Mouse (Mus musculus): ENCODE measurements around the gene Arhgef5. TPM values are rescaled to one million over a fixed set of nuclear protein-coding genes. Genes with fewer than 3 reads are reported as not detected.
A peak's percentile ranks its signal among the peaks of the same experiment; 100 is the strongest.
"Not testable (repeated sequence)": the region's sequence is repeated elsewhere in the genome, so short reads cannot be mapped to it uniquely, and the experiment has no call there.

Gene Arhgef5
- total RNA-seq (2021), result 10 to 100 TPM; 11.6 to 15.4 TPM
- long read RNA-seq, experiment 1, partial matches to known transcripts, result 6 of 6 reads
- long read RNA-seq, experiment 1, other reads (novel, unspliced or antisense), result 0 of 6 reads
- long read RNA-seq, experiment 2, full-length matches to known transcripts, result 3 of 5 reads
- long read RNA-seq, experiment 2, partial matches to known transcripts, result 1 of 5 reads
- long read RNA-seq, experiment 2, other reads (novel, unspliced or antisense), result 1 of 5 reads

- peak; percentile 69 for DNase-seq
Observed at GRCm38 (mm10) chr6:43265363-43266041, at the start of gene Arhgef5. Gene Arhgef5 (plus strand): TSS chr6:43265582.

GRCm38 (mm10) chr6:43231255-43231654 lies 34.1 kb upstream of the Arhgef5 start, which contains the start of gene Olfr47:
Gene Olfr47 (plus strand): TSS chr6:43231529.
- not testable (repeated sequence) for DNase-seq

- DNase-seq, result peak; percentile 26
Observed at GRCm38 (mm10) chr6:43242061-43242460, 23.3 kb upstream of the Arhgef5 start.

GRCm38 (mm10) chr6:43247396-43247795 lies 18.0 kb upstream of the Arhgef5 start:
- DNase-seq, result no peak

DNA sequence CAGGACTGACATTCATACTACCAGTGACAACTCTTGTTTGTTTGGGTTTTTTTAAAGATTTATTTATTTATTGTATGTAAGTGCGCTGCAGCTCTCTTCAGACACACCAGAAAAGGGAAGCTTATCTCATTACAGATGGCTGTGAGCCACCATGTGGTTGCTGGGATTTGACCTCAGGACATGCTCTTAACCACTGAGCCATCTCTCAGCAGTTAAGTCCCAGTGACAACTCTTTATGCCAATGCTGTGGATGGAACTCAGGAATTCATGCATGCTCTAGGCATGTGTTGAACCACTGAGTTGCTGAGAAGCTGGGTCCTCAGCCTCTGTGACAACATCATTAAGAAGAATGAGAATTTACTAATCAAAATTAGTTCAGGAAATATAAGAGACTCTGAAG lies 12.4 kb upstream of the Arhgef5 start:
- DNase-seq, result no peak

DNA sequence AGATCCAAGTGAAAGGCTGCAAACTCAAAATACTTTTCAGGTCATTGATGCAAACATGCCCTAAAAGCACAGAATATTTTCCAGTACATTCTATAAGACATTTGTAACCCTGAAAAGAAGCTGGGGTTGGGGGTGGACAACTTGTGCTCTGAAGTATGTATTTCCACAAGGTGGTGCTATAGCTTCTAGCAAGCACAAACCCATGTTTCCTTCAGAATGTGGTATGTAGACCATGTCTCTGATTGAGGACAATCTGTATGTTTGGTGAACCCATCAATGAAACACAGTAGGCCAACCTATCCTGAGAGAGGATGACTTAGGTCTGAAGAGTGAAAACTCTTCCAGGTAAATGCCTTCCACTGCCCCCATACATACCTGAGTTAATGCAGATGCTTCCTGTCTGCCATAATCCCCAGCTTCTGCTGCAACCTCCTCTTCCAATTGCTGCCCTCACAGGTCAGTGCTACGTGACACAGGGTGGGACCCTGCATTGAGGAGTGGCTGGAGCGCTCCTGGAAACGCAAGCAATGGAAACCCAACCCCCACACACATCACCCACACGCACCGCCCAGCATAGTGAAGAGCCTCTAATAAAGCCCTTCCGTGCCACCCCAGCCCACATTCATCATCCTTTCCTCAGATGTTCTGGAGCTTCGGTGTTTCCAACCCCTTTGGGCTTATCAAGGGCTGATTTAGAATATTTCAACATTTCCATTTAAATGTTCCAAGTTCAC lies 11.0 kb upstream of the Arhgef5 start:
- no peak for DNase-seq

- DNase-seq, result no peak
Observed at GRCm38 (mm10) chr6:43260756-43261155, 4.6 kb upstream of the Arhgef5 start.

DNA sequence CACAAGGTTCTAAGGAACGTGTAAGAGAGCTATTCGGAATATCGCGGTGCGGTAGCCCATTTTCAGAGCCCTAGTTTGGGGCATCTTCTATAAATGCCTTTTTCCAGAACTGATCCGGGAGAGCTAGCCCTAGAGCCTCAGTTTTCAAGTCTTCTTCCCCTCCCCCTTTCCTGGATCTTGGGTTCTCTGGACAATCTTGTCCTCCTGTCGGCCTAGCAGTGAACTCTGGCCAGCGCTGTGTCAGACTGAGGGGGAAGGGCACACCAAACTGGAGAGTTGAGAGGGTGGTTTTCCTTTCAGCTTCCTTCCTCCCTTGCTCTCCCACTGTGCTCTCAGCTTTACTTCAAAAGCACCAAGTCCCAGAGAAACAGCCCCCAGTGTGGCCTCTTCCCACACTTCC lies 974 bp downstream of the Arhgef5 start:
- peak; percentile 50 for DNase-seq

DNA sequence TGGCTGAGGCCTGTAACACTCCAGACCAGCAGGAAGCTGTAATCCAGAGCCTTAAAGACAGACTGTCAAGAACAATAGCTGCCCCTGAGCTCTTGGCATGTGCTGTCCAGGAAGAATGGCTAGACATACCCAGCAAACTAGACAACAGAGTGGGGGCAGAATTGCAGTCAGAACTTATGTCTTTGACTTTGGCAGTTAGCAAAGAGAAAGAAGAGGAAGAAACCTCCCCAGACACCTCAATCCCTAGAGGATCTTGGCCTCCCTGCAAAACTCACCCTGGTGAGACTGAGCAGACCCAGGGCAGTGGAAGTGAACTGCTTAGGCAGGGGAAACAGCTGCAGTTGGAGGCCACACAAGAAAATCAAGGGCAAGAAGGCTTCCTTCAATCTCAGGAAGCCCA lies 7.2 kb downstream of the Arhgef5 start:
- no peak for DNase-seq

DNA sequence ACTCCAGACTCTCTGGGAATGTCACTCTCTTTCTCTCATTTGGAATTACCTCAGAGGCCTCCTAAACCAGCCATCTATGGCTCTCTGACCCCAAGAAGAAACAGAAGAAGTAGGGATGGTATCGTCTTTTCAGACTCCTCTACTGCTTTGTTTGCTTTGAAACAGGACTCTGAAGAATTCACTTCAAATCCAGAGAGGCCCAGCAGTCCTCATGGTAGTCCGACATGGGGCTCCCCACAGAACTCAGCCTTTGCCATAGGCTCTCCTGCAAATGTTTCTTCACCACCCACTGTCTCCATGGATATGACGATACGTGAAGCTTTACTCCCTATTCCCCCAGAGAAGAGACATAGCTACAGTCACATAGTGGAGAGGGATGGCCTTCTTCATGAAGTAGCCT lies 8.7 kb downstream of the Arhgef5 start:
- DNase-seq, result no peak

DNA sequence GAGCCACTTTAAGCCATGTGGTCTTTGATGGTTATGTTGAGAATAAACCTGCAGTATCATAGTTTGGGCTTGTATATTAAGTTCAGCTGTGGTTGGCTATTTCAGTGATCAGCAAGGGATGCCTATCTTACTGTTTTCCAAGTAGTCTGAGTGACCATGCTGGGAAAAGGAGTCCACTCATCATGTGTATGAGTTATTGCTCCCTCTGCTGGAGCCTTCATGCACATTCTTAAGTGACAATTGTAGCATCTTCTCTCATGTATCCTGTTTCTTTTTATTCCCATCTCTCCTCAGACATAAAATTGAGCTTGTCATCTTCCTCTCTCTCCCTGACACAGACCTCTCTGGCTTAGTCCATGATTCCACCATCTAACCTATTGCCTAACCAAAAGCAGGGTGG lies 12.9 kb downstream of the Arhgef5 start:
- DNase-seq, result no peak

DNA sequence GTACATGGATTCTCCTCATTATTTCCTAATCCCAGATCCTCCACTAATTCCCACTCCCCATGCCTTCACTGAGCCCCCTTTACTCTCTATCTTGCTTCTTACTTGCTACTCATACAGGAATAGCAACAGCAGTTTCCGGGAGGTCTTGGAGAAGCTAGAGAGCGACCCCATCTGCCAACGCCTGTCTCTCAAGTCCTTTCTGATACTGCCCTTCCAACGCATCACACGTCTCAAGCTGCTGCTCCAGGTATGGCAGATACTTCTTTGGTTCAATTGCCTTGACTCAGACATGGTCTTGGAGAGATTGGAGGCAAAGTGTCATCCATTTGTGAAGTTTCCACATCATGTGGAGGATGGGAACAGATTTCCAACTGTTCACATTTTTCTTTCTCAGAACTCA lies 15.1 kb downstream of the Arhgef5 start:
- no peak for DNase-seq

DNA sequence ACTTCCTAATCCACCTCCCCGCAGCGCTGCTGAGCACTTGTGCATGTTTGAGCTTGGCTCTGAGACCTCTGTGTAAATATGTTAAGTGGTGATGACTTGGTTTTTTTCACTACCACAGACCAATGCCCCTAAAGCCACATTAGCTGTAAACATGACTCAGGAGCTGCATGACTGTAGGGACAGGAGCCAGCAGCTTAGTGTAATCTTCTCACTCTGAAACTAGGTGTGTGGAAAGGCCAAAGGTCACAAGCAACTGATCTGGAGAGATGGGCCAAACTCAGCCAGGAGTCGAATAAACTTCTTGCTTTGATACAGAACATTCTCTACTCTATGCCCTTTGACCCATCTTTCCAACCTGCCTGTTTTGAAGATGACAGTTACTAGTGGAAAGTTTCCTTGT lies 26.7 kb downstream of the Arhgef5 start:
- no peak for DNase-seq

DNA sequence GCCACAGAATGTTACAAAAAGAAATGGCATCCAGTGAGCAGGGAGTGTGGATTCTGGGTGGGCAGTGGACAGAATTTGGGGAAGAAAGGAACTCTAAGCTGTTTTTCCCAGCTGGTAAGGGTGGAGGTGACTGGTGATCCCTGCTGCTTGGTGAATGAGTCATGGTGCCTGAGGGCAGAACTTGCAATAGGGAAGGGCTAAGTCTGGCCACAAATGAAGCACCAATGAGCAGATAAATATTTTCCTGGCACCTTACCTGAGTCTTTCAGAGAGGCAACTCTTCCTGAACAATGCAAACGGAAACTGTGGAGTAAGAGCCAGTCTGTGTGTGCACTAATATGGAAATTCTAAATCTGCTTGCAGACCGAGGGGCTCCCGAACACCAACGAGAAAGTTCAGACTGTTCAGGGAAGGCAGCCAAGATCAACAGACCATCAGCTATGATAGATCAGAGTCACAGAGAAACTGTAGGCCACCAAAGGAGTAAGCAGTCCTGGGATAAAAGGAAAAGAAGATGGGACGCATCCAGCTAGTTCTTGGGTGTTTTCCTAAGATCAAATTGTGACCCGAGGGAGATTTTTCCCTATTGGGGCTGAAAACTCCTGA lies 27.2 kb downstream of the Arhgef5 start:
- DNase-seq, result peak; percentile 27

GRCm38 (mm10) chr6:43293175-43293574 lies 27.8 kb downstream of the Arhgef5 start:
- no peak for DNase-seq

- no peak for DNase-seq
Observed at GRCm38 (mm10) chr6:43295908-43296307, 30.5 kb downstream of the Arhgef5 start.

GRCm38 (mm10) chr6:43296798-43297507 lies 31.6 kb downstream of the Arhgef5 start:
- DNase-seq, result peak; percentile 14

- DNase-seq, result no peak
Observed at GRCm38 (mm10) chr6:43297508-43297850, 32.1 kb downstream of the Arhgef5 start.

- DNase-seq, result no peak
Observed at GRCm38 (mm10) chr6:43309454-43309853, 44.1 kb downstream of the Arhgef5 start, which contains the start of gene Nobox. Gene Nobox (minus strand): TSS chr6:43309554.

DNA sequence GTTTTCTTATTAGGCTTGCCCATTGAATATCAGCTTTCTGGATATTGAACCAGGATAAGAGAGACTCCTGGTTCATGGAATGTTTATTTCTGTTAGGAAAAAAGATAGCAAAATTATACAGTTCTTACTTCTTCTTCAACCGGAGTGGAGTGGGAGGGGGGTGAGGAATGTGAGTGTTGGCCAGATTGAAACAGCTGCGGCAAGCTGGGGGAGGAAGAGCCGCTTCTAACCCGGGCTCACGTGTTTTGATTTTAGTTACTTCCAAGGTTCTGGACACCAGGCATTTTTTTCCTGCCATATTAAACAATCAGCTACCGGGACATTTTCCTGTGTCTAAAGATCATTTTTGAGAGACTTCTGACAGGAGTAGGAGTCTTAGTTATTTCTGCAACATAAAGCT lies 44.7 kb downstream of the Arhgef5 start:
- no peak for DNase-seq

GRCm38 (mm10) chr6:43312546-43312945 lies 47.2 kb downstream of the Arhgef5 start:
- DNase-seq, result no peak

- DNase-seq, result no peak
Observed at GRCm38 (mm10) chr6:43312961-43313656, 47.7 kb downstream of the Arhgef5 start.
